Mouse (Mus musculus) gastrocnemius, postnatal 36 days (tissue): Measurements from ENCODE around the gene Celsr2. TPM values are rescaled to one million over a fixed set of nuclear protein-coding genes. Genes with fewer than 3 reads are reported as not detected.

Source experiments
- DNase-seq, 2 experiments: peaks; one replicate each; pipeline ENCODE4 v3.0.0; 2022
- intact Hi-C: fragments of 180-260 bp; cut with DNase I; formaldehyde crosslinking; loops from one replicate; pipeline ENCODE4 v1.15.1; 2025
- total RNA-seq, 2 experiments: library from RNA; stranded (reverse); gene quantifications; 2 replicates each; pipeline ENCODE4 v1.2.3; 2021

Gene Celsr2
- total RNA-seq, 2 experiments from 2014 or later, result 6.4 to 8.2 TPM

DNA sequence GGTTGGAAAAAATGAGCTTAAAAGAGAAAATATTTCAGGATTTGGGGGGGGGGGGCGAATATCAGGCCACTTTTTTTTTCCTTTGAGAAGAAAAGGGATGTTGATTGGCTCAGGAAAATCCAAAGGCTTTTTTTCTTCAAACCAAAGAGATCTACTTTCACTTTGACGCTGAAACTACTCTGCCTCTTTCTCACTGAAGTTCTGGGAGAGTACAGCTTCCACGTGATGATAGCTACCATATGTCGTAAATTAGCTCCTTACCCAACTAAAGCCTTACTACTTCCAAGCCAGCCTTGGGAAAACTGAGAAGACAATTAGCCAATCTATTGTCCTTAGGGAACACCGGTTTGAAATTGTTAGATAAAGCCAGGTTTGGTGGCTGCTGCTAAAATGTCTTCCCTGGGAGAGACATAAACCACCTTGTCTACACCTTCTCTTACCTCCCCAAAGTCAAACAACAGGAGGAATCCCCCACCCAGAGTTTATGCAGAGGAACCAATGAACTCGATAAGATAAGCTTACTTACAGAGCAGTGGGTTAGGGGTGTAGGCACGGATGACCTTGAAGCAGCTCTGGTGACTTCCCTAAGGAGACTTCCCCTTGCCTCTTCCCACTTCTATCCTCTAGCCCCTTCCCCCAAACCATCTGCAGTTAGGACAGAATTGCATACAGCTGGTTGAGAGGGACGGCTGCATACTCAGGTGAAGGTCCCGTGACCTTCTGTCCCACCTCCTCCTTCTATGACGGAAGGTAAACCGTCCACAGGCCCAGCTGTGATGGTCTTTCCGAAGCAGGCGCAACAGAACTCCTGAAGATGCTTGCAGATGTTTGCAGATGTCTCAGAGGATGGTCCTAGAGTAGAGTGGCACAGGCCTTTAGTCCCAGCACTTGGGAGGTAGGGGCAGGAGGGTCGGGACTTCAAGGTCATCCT lies 33.1 kb downstream of the Celsr2 start:
- no peak for DNase-seq
- intact Hi-C loops, result loop anchor here (10.0 kb wide), 1 partner anchor 217 kb away; no protein-coding TSS in a partner anchor

DNA sequence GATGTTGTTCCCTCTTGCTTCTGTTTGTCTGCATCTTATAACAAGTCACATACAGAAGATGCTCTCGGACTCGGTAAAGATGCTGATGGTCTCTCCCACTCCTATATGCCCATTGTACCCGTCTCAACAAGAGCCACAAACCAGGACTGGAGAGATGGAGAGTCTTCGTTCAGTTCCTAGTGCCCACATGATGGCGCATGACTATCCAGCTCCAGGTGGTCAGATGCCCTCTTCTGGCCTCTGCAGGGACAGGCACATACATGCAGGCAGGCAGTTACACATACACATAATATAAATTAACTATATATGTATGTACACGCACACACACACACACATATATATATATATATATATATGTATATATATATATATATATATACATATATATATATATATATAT lies 34.7 kb downstream of the Celsr2 start:
- intact Hi-C loops, result loop anchor here (10.0 kb wide), 1 partner anchor 216 kb away; no protein-coding TSS in a partner anchor
- DNase-seq, result no peak

DNA sequence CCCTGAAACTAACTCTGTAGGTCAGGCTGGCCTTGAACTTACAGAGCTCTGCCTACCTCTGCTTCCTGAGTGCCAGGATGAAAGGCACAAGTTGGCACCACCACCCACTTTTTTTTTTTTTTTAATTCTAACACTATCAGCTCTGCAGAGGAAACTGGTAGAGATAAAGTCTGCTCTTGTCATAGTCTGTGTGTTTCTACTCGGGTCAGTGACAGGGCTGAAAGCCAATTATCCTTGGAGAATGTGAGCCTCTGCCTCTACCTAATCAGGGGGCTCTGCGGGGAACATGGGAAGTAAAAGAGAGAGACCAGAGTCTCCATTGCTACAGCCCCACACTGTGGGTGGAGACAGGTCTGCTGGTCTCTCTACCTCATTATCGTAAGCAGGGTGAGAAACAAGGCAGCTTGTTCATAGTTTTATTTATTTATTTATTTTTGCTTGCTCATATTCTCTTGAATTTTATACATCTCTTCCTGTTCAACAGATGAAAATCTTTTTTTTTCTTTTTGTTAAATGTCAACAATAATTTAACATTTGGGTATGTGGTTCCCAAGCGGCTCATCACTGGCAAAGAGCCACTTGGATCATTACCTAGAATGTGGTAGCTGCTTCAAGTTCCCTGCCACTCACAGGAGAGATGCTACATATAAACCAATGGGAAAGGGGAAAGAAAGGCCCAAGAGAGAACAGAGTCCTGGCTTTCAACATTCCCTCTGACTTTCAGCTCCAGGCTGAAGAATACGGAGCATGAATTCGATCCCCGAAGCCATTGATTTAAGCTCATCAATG lies 36.3 kb downstream of the Celsr2 start:
- no peak for DNase-seq
- intact Hi-C loops, result no loop called here

DNA sequence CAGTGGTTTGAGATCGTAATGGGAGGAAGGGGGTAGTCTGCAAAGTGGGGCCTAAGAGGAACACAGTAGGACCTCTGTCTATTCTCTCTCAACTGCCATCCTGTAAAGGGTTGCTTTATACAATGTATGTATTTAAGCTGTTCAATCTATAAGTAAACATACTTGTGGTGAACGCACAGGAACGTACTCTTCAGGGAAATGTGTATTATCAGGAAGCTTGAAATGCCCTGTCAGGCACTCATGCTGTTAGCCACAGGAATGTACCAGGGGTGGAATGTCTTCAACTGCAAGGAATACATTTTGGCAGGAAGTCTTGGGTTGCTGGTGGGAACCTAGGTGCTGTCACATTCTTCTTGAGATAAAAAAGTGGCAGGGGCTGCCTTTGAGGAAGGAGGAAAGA lies 42.7 kb downstream of the Celsr2 start:
- intact Hi-C loops, result no loop called here
- no peak for DNase-seq

DNA sequence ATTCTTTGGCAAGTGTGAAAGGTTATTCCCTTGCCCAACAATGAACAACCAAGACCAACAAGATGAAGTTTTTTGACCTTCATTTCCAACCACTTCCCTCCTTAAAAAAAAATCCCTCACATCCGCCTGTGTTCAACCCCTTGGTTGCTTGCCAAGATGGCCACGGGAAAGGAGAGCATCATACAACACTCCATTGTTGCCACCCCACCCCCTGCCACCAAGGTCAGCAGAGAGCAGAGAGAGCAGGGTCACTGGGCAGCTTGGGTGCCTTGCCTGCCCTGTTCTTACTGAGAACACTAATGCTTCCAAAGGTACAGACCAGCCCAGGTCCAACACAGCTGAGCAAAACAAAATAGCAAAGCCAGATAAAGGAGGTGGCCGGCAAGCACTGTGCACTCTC lies 43.1 kb downstream of the Celsr2 start:
- DNase-seq, result no peak
- intact Hi-C loops, result no loop called here

DNA sequence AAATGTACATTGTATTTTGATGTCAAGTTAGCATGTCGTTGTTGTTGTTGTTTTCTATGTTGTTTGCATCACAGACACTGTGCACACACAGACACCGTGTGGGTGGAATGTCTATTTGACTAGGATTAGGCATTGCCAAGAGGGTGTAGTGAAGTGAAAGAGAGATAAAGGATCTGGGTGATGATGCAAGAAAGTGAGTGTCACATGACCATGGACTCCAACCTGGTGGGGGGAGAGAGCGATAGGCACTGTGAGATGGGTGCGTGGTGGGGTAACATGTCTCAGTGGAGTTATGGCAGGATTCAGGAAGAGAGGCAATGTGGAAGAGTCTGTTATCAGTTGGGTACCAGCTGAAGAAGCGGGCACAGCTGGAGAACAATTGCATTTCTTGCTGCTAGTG lies 46.6 kb downstream of the Celsr2 start:
- DNase-seq, result no peak
- intact Hi-C loops, result no loop called here

DNA sequence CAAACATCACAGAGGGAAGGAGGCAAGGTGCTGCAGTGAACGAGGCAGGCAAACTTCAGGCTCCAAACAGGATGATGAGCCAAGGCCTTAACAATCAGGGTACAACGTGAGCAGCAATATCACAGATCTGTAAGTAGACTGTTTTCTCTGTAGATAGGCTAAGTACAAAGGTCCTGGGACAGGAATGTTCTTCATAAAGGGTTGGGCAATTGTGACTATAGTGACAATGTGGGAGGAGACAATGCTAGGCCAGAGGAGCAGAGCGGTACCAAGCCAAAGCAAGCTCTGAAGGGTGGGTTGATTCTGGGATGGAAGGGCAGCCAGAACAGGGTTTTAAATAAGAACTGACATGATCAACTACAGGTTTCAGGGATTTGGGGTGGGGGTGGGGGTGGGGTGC lies 47.5 kb downstream of the Celsr2 start:
- intact Hi-C loops, result no loop called here
- DNase-seq, result no peak

DNA sequence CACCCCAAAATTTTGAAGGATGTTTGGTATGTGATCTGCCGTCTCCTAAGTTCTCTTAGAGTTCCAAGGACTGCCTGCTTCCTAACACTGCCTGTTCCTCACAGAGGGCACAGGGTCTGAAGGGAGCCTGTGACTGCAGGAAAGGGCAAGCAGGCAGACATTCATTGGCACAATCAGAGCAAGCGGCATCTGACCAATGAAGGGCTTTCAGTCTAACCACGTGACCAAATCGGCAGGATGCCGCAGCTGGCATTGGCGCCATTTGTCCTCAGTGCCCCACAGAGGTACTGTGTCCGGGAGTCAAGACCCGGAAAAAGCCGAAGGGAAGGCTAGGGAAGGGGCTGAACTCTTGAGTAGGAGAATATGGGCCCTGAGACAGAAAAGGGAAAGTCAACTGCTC lies 48.2 kb downstream of the Celsr2 start:
- no peak for DNase-seq
- intact Hi-C loops, result no loop called here

DNA sequence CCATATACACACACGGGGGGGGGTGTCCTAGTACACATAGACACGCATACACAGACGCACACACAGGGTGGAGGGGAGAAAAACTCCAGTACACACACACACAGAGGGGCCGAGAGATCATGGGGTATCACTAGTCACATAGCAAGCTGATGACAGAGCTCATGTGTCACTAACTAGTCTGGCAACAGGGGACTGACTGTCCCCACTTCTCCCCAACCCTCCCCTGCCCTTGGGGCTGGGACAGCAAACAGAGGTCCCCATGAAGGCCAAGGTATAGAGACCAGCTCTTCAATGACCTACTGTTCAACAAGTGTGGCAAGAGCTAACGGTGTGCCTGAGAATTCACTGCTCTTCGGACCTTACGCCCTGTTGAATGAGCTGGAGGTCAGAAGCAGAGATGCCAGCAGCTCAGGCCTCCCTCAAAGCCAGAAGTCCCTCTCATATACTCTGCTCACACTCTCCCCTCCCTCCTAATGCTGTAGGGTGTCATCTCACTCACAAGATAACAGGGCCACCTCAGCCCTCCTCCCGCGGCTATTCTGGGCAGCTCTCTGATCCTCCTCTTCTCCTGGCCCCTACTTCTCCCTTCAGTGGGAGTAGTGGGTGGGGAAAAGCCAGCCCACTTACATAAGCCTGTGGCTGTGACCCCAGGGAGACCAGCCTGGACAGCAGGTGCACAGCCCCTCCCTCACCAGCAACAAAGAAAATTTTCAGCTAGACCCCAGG lies 50.9 kb downstream of the Celsr2 start, which contains the start of gene Mybphl:
Mybphl (plus strand) TSS at position 642 of the 726 bp plus-strand sequence.
- no peak for DNase-seq
- intact Hi-C loops, result no loop called here

DNA sequence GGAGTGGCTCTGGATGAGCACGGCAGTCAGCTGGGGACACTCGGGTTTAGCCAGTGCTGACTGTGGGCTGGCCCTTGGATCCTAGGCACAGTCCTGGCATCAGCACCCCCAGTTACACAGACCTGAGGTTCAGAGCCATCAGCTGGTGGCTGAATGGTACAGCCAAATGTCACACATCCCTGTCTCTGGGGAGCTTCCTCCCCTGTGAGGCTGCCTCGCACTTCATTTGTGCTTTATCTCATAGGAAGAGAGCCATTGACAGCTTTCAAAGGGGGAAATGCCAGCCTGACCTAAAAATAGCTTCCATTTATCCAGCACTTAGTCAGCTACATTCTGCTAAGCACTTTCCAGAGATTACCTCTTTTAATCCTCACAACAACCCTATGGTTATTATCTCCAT lies 51.7 kb downstream of the Celsr2 start:
- intact Hi-C loops, result no loop called here

DNA sequence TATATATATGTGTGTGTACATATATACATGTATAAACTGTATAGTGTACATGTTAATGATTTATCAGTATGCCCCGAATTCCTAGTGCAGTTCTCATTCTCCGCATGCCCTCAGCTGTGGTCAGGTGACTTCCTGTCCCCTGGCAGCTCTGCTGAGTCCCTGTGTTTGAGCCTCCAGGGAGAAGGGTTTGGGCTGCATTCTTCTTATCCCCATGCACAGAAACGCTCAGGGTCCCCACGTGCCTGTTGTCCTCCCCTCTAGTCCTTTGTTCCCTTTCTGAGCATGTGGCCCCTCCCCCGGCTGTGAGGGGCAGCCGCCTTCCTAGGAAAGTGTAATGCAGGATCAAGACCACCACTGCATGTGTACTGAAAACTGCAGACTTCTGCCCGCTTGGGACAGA lies 54.5 kb downstream of the Celsr2 start:
- no peak for DNase-seq
- intact Hi-C loops, result no loop called here

More for the DNA sequence above, 51.7 kb downstream of the Celsr2 start:
- DNase-seq, result no peak

DNA sequence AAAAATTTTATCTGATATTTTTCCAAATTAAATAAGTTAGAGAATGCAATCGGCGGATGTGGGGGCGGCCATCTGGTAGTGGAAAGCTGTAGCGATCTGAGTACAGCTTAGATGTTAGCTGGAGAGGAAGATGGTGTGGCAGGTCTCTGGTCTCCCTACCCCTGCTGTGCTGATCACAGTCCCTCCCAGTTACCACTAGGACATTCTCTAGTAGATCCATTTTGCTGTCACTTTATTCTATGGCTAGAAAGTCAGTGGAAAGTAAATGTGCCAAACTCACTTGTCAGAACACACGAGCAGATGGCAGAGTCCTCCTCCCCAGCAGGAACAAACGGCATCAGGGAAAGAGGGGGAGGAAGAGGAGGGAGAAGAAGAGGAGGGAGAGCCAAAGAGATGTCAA lies 56.9 kb downstream of the Celsr2 start:
- DNase-seq, result no peak
- intact Hi-C loops, result no loop called here

DNA sequence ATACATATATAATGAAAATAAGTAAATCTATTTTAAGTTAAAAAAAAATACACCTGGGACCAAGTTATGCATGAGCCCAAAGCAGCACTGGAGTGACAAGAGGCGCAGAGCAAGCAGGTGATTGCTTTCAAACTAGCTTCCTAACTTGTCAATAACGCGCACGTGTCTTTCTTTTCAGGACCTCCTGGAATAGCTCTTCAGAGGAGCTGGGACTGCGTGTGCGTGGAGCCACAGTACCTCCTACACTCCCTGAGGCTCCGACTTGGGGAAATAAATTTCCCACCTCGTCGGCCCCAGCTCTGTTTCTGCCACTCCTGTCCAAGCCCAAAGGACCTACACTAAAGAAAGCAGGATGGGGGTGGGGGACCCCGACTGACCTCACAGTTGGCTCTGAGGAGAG lies 58.3 kb downstream of the Celsr2 start:
- DNase-seq, result no peak
- intact Hi-C loops, result no loop called here

DNA sequence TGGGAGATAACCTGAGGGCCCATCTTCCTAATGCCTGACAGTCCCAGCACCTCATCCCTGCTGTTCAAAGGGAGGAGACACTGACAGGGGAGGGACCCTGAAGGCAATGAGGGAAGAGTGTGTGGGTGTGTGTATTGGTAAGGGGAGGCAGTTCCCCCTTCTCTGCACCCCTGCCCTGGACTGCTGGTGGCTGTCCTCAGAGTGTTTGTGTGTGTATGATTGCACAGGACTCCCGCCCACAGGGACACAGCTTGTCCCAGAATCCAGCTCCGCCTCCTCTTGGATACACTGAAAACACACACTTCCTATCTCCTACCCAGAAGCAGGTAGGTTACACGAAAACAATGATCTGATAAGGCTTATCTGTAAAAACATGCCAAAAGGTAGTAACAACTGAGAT lies 60.1 kb downstream of the Celsr2 start:
- intact Hi-C loops, result no loop called here
- no peak for DNase-seq

DNA sequence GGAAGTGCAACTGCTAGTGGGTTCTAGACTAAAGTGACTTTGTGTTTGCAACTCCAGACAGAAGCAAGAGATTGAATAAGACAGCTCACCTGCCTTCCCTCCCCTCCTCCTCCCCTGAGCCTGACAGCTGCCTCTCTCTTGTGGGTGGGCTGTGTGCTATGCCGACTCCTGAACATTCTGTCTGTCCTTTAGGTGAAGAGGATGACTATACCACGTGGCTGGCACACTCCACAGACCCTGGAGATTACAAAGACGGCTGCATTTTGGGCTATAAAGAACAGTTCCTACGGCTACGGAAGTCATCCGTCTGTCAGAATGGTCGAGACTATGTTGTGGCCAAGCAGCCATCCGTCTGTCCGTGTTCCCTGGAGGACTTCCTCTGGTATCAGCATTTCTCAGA lies 67.0 kb downstream of the Celsr2 start:
- no peak for DNase-seq
- intact Hi-C loops, result no loop called here

DNA sequence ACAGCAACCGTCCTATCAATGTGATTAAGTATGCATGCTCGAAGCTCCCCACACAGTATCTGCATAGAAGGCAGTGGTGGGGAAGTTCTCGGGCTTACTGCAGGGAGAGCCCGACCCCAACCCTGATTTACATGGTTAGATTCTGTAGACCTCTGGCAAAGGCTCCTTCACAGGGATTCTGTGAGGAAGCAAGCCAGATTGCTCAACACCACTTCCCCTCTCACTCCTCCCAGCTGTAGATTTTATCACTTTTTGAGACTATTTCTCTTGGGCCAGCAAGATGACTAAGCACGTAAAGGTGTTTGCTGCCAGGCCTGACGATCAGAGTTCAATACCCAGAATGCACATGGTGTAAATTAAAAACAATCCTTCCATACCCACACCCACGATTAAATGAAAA lies 69.5 kb downstream of the Celsr2 start:
- no peak for DNase-seq
- intact Hi-C loops, result no loop called here

DNA sequence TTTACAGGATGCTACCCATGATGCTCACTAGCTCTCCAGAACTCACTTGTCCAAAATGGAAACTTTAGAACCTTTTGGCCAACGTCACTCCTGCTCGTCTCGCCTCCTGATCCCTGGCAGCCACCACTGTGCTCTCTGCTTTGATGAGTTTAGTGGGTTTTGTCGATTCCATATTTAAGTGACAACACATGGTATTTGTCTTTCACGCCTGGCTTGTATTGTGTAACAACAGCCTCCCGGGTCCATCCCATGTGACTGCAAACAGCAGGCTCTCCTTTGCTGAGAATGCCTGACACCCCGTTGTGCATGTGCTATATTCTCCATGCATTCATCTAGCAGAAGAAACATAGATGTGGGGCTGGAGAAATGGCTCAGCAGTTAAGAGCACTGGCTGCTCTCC lies 73.2 kb downstream of the Celsr2 start:
- intact Hi-C loops, result no loop called here
- DNase-seq, result no peak

DNA sequence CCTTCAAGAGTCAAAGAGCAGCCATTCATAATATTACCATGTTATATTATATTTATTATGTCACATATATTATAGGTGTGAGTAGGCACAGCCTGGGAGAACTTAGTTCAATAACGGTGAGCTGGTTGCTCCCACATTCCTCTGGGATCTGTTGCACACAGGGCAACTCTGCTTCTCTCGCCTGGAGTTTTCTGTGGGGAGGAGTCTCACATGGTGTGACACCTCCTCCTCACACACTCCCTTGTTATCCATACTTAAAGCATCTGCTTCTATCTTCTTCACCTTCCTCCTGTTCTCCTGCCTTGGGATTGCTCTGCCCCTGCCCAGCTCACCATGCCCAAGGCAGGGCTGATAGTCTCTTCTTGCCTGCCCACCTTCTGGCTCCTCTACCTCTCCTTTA lies 74.3 kb downstream of the Celsr2 start:
- intact Hi-C loops, result no loop called here
- DNase-seq, result no peak
